Mouse (Mus musculus) brain, embryonic 14.5 days (tissue): ENCODE data around the gene Pycard.

Source experiments
- CTCF ChIP-seq: fragments of 200-500 bp; IDR thresholded peaks from 2 replicates; pipeline ENCODE4 v1.5.1; 2012; ENCODE audit warnings: inconsistent platforms, mild to moderate bottlenecking, moderate library complexity, borderline replicate concordance; ENCODE audit not compliant: insufficient read depth, insufficient read length; ENCODE audit errors: extremely low read depth
- POLR2A ChIP-seq: fragments of 200-500 bp; IDR thresholded peaks from 2 replicates; pipeline ENCODE4 v1.6.1; 2012; ENCODE audit warnings: mild to moderate bottlenecking, inconsistent platforms, borderline replicate concordance; ENCODE audit not compliant: poor library complexity, insufficient read depth, insufficient read length, severe bottlenecking; ENCODE audit errors: extremely low read depth

GRCm38 (mm10) chr7:128003688-128004087, 10.0 kb upstream of the Pycard start, which contains the start of gene Trim72:
- TF ChIP-seq CTCF (no peak), POLR2A (no peak)
